Mouse (Mus musculus) adrenal gland (tissue): ENCODE results near the gene Xbp1.

Experiments
- intact Hi-C: fragments of 180-260 bp; cut with DNase I; formaldehyde crosslinking; loops from one replicate; pipeline ENCODE4 v1.15.1; 2025
- long read RNA-seq, 2 experiments: library from polyadenylated mRNA; unstranded; transcript quantifications; one replicate each; pipeline ENCODE4 v2.0.0; 2020; ENCODE audit warnings: borderline replicate concordance in 1 of 2; ENCODE audit not compliant: insufficient replicate concordance in 1 of 2

The Xbp1 gene
- long read RNA-seq, experiment 1, transcript Xbp1-201 (5 exons, 2,129 nt) = major isoform, 252 of 276 reads
- long read RNA-seq, experiment 1, partial matches to known transcripts = 14 of 276 reads
- long read RNA-seq, experiment 1, other reads (novel, unspliced or antisense) = 6 of 276 reads
- long read RNA-seq, experiment 2, transcript Xbp1-204 (4 exons, 897 nt) = minor isoform, 7 of 273 reads
- long read RNA-seq, experiment 2, transcript Xbp1-201 (5 exons, 2,129 nt) = major isoform, 237 of 273 reads
- long read RNA-seq, experiment 2, partial matches to known transcripts = 15 of 273 reads
- long read RNA-seq, experiment 2, other reads (novel, unspliced or antisense) = 12 of 273 reads

DNA sequence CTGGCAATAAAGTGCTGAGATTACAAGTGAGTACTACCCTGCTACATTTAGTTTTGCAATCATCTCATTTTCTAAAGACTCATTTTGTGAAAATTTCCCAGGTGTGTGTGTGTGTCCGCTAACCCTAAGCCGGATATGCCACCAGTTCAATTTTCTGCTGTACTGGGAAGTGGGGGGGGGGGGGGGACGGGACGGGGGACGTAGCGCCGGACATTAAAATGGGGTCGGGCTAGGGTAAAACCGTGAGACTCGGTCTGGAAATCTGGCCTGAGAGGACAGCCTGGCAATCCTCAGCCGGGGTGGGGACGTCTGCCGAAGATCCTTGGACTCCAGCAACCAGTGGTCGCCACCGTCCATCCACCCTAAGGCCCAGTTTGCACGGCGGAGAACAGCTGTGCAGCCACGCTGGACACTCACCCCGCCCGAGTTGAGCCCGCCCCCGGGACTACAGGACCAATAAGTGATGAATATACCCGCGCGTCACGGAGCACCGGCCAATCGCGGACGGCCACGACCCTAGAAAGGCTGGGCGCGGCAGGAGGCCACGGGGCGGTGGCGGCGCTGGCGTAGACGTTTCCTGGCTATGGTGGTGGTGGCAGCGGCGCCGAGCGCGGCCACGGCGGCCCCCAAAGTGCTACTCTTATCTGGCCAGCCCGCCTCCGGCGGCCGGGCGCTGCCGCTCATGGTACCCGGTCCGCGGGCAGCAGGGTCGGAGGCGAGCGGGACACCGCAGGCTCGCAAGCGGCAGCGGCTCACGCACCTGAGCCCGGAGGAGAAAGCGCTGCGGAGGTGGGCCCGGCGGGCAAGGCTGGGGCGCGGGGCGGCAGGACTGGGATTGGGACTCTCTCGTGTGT lies at the start of gene Xbp1:
Xbp1 (plus strand) TSS at position 248 of the 854 bp plus-strand sequence.
- intact Hi-C loops = loop anchor here (5.0 kb wide), 1 partner anchor 33 kb away; no protein-coding TSS in a partner anchor

DNA sequence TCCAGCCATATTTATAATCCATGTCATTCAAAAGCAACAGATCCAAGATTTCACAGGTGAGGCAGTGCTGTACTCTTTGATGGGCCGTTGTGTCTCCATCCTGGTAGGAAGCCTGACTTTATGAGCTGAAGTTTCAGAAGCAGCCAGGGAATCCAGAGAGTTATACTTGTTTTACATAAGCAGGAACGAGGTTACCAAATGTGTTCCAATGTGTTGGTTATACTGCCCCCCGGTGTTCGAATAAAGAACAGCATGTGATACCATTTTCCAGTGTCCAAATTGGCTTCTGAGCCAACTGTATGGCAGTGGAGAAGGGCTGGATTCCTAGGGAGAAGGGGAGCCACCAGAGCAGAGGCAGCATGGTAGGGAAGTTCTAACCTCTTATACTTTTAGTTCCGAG lies 46.3 kb upstream of the Xbp1 start:
- intact Hi-C loops = loop anchor here (2.0 to 10.0 kb wide), 2 partner anchors 183 to 359 kb away; no protein-coding TSS in a partner anchor

DNA sequence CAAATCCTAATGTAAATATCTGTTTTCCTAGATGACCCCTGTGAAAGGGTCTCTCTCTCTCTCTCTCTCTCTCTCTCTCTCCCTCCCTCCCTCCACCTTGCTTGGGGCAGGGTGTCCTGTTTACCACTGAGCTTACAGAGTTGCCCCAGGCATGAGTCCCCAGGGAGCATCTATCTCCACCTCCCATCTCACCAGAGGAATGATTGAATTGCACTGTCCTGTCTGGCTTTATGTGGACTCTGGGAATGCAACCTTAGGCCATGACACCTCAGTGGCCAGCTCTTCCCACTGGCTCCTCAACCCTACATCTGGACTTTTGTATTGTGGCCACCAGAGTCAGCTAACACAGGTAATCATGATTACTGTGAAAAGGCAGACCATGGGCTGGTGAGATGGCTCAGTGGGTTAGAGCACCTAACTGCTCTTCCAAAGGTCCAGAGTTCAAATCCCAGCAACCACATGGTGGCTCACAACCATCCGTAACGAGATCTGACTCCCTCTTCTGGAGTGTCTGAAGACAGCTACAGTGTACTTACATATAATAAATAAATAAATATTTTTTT lies 44.8 kb upstream of the Xbp1 start:
- intact Hi-C loops = loop anchor here (2.0 to 10.0 kb wide), 2 partner anchors 185 to 361 kb away; no protein-coding TSS in a partner anchor

GRCm38 (mm10) chr11:5476806-5477205 lies 43.7 kb upstream of the Xbp1 start:
- intact Hi-C loops = loop anchor here (10.0 kb wide), 1 partner anchor 362 kb away; no protein-coding TSS in a partner anchor

- intact Hi-C loops = loop anchor here (10.0 kb wide), 1 partner anchor 363 kb away; no protein-coding TSS in a partner anchor
Observed at GRCm38 (mm10) chr11:5478193-5478592, 42.3 kb upstream of the Xbp1 start.

DNA sequence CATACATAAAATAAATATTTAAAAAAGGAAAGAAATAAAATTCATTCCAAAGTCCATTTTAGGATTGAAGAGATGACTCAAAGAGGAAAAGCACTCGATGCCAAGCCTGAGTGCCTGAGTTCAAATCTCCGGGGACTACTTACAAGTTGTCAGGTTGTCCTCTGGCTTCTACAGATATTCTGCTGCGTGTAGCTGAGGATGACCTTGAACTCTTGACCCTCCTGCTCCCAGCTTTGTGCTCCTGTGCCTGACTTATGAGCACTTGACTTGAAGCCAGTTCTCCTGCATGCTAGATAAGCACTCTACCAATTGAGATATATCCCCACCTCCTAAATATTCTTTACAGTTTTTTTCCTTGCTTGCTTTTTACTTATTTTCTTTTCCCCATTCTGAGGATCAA lies 41.6 kb upstream of the Xbp1 start:
- intact Hi-C loops = loop anchor here (10.0 kb wide), 1 partner anchor 364 kb away; no protein-coding TSS in a partner anchor

DNA sequence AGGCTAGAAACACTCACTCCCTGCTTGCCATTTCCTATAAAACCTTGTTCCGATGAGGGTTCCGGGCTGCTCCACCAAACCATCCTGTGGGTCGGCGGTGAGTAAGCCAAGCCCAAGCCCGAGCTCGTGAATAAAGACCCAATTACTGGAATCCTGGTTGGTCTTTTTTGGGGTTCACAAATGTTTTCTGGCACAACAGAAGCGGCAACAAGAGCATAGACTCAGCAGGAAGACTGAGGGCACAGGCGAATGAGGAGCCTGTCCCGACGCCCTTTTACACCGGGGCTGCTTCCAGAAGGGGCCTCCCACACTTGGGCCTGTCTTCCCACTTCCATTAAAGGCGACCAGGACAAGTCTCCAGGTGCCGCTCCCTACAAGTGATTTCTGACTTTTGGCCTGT lies 37.9 kb upstream of the Xbp1 start:
- intact Hi-C loops = loop anchor here (2.0 to 10.0 kb wide), 2 partner anchors 146 to 282 kb away; partner anchors contain the start of gene Urgcp

DNA sequence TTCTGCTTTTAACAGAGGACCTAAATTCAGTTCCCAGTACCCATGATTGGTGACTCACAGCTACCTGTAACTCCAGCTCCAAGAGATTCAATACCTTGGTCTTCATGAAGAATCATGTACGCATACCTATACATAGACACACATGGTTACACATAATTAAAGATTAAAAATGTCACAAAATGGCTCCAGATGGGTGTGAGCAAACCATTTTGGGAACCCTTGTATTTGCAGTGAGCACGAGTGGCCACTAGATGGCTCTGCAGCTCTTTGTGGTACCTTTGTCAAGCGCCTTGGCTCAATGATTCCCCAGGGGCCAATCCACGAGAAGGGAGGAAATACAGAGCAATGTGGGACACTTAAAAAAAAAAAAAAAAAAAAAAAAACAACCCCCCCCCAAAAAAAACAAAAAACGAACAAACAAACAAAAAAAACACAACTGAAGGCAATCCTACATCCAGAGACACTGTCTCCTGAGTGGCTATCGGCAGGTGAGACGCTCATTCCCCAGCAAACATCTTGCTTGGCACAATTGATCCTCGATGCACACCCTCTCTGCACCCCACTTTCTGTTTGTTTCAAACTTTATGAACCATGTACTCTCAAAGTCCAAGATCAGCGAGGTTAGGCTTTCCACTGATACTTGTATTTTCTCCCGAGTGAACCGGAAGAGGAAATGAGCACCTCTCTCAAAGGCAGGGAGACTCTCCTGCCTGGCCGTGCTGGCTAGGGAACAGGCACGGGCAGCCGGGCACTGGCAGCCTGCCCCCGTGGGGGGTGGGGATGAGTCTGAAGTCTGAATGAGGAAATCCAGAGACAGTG lies 35.1 kb upstream of the Xbp1 start:
- intact Hi-C loops = loop anchor here (5.0 to 10.0 kb wide), 3 partner anchors 37 to 279 kb away; partner anchors contain the start of genes Urgcp and Xbp1

DNA sequence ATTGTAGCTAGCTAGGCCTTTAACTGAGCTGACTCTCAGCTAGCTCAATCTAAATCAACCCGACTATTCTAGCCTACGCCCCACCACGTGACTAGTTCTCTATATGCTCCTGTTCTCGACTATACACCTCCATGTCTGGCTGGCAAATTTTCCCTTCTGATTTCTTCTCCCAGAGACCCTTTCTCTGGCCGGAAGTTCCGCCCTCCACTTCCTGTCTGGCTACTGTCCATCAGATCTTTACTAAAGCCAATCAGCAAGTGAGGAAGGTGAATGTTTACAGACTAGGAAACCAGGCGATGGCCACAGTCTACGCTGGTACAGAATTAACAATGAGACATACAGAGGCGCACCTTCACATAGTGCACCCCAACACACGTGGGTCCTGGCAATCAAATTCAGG lies 31.0 kb upstream of the Xbp1 start:
- intact Hi-C loops = loop anchor here (5.0 to 10.0 kb wide), 3 partner anchors 33 to 275 kb away; partner anchors contain the start of genes Urgcp and Xbp1

- intact Hi-C loops = no loop called here
Observed at GRCm38 (mm10) chr11:5490989-5491656, 29.3 kb upstream of the Xbp1 start.

GRCm38 (mm10) chr11:5491912-5492311 lies 28.5 kb upstream of the Xbp1 start:
- intact Hi-C loops = no loop called here

- intact Hi-C loops = no loop called here
Observed at GRCm38 (mm10) chr11:5493869-5494268, 26.6 kb upstream of the Xbp1 start.

GRCm38 (mm10) chr11:5495286-5495832 lies 25.1 kb upstream of the Xbp1 start:
- intact Hi-C loops = no loop called here

DNA sequence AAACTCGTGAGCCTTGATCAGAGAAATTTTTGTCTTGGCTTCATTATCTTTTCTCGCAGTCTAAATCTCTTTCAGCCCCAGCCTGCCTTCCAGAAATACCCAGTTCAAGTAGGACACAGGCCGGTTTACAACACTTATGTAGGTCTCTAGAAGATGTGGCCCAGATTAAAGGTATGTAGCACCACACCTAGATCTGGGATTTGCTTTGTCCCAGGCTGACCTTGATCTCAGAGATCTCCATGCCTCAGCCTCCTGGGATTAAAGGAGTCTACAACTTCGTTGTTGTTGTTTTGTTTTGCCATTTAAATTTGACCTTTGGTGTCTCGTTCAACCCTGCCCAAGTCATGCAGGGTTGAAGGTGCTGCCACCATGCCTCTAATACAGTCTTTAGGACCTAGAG lies 24.6 kb upstream of the Xbp1 start:
- intact Hi-C loops = no loop called here

DNA sequence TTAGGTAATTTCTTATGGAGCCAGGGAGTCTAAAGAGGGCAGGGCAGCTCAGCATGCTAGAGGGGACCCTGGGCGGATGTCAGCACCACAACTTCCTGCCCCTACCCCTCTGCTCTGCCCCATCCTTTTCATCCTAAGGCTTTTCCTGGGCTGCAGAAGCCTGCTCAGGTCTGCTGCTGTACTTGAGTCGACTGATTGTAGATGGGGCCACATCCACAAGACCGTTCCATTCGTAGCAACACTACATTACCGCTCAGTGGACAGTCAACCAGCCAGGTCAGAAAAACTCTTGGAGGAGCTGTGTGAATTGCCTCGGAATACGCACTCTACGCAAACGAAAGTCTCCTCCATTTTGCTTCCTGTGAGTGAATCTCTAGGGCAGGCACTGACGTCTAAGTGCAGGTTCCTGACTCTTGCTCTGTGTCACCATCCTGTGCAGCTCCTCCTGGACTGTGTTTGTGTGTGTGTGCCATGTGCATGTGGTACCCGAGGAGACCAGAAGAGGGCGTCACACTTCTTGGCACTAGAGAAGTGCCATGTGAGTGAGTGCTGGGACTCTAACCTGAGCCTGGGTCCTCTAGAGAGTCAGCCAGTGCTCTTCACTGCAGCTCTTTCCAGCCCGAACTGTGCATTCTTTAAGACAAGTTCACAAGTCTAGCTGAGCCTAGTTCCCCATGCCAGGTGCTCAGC lies 23.8 kb upstream of the Xbp1 start:
- intact Hi-C loops = no loop called here

GRCm38 (mm10) chr11:5498422-5498821 lies 22.0 kb upstream of the Xbp1 start:
- intact Hi-C loops = no loop called here

GRCm38 (mm10) chr11:5498931-5499661 lies 21.4 kb upstream of the Xbp1 start:
- intact Hi-C loops = no loop called here

DNA sequence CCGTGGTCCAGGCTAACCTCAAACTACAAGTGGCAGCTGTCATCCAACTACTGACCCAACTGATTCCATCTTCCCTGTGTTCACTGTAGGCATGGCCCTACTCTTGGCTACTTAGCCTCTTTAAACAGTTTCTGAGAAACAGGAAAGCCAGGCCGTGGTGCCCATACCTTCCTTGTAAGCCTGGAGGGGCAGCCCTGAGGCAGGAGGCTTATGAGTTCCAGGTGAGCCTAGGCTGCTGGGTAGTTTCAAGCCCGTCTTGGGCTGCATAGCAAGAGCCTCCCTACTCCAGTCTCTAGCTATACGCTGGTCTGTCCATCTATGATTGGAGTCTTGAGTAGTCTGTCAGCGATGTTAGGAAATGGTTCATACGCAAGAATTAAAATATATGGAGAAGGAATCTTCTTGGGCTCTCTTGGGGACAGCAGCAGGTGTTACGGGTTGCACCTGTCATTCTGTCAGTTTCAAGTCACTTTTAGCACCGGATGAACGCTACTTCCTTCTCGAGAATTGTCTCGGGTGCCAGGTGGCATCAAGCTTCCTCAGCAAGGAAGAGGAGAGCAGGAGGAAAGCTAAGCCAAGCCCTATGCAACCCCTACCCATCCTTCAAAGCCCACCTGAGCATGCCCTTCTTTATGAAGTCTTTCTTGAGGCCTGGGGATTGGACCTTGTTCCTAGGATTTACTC lies 20.4 kb upstream of the Xbp1 start:
- intact Hi-C loops = no loop called here
